Mouse (Mus musculus) lung, adult 18-20 months (tissue): ENCODE measurements around the gene Gbp8.

ENCODE experiments used
- DNase-seq, 2 experiments: peaks; one replicate each; pipeline ENCODE4 v3.0.0; 2022; ENCODE audit warnings: mixed read lengths in 2 of 2

Gbp8 gene

DNA sequence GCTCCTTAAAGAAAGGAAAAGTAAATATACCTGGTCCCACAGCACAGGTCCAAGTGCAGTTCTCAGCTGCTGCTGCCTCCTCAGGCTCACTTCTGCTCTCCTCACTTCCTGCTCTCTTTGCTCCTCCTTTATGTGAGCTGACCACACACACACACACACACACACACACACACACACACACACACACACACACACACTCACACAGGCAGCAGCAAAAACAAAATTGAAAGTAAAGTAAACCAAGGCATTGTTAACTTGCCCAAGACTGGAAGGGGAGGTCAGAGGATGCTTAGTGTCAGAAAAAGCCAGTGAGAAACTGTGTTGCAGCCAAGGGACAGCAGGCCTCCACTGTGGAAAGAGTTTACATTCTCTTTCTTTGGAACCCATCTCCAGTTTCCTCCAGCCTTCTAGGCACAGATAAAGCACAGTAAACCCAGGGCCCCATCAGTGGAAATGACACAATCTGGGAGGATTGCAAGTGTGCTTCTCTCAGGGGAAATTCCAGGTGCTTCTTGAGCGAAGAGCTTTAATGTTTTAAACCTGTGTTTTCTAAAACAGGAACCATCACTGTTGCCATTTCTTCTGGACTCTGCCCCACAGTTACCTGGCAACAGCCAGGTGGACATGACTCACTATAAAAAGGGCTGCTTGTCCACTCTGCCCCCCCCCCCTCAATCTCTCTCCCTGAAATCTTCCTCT, 85.7 kb downstream of the Gbp8 start:
- DNase-seq, result peak in 1 of 2 experiments; percentile 6

DNA sequence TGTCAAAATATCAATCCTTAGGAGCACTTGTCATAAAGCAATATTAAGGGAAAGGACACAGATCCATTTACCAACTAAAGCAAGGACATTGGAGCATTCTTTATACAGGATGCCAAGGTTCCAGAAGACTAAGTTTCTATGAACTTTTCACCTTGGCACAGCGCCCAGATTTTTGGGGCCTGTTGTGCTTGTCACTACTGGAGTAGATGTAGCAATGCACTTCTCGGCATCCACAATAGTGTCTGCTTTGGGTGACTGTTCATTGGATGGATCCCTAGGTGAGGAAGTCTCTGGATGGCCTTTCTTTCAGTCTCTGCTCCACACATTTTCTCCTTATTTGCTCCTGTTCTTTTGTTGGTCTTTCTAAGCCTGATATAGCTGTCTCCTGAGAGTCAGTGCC, 107.0 kb downstream of the Gbp8 start:
- DNase-seq, result peak in 1 of 2 experiments; percentile 5

DNA sequence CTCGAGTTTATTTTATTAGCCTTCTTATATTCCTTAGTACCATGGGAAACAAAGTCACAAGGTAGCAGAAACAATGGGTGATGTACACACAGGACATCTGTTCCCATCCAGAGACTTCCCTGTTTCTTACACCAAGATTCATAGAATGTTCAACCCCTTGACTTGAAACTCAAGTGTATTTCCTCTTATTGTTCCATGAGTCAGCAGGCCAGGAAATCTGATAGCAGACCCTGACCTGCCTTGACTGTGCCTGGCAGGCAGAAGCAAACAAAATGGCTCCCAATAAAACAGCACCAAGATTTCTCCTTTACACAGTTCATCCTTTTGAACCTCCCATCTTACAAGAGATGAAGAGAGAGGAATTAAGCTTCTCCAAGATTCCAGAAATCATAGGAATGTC, 126.8 kb downstream of the Gbp8 start:
- no peak for DNase-seq

DNA sequence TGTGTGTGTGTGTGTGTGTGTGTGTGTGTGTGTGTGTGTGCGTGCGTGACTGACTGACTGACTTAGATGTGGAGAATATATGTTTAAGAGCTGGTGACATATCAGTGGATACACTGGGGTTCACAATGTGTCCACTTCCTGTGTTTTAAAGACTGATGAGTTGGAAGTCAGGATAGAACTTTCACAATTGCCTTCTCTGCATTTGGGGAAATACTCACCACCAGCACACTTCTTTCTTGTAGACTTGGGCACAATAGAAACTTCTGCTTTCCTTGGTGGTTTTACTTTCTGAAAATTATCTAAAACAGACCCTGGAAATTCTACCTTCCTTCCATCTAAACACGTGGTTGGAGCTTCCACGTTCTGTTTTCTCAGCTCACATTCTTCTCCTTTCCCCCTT, 127.8 kb downstream of the Gbp8 start:
- no peak for DNase-seq

DNA sequence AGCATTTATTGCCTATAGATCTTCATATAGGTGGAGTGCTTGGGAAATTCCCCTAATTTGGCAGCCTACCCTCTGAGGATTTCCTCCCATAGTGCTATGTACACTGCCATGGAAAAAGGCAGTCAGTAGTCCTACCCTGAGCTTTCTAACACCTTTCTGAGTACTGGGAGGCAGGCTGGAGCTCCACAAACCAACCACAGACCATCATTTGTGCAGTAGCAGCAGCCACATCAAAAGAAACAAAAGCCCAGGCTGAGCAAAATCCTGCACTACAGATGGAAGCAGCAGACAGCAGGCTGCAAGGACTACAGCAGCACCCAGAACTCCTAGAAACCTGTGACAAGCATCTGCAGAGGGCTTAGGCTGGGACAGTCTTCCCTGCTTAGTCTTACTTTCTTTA, 129.0 kb downstream of the Gbp8 start:
- no peak for DNase-seq

DNA sequence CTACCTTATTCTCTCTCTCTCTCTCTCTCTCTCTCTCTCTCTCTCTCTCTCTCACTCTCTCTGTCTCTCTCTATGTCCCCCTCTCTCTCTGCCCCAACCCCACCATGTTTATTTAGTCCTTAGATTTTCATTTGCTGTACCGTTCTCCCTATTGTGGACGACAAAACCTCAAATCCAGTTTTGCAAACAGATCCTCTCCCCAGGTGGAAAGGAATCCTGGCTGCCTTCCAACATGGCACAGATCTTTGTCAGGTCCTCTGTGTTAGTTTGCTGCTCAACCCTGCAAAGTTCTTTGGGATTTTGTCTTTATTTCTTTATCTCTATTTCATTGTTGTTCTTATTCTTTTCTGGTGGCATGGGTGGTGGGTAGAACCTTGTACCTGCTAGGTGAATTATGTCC, 149.9 kb downstream of the Gbp8 start:
- no peak for DNase-seq

DNA sequence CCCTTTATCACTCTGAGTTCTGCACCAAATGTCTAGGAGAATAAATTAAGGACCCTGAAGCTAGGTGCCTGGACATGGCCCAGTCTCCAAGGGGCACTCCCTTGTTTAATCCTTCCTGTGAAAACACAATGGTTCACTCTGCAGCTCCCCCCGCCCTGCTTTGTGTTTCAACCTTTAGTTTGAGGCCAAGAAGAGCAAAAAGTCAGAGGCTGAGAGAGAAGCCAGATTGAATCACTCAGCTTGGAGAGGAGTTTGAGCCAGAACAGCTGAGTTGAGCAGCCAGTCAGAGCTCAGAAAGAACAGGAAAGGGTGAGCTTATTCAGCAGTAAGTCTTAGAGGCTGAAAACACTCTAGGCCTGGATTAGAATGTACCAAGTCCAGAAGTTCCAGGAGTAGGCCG, 151.3 kb downstream of the Gbp8 start:
- DNase-seq, result peak; percentile 7 to 38

DNA sequence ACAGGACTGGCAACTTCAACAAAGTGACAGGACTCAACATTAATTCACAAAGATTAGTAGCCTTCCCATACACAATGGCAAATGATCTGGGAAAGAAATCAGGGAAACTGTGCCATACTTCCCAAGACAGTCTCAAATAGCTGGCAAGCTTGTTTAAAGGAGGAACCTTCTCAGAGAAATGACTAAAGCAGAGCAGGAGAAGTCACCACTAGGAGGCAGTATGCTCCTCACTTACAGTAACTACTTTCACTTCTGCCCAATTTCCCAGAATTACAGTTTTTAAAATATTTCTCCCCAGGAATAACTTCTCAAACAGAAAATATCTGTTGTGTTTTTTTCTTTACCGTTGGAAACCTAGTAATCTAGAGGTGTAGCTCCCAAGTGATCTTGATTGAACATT, 152.6 kb downstream of the Gbp8 start:
- peak in 1 of 2 experiments; percentile 50 for DNase-seq

DNA sequence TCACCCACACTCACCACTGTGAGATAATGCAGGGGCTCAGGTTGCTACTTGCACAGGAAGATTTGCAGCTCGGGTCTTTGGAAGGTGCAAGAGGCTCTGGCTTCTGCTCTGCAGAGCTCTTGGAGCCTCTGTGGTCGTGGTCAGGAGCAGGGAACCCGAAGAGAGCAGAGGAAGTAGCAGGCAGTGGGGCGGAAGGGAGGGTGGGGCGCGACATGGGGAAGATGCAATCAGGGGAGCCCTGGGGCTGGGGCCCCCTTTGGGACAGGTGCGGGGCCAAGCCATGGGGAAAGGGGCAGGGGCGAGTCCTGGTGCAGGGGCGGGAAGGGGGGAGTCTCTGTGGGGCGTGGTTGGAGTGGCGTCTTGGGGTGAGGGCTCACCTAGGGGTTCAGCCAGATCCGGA, 156.8 kb downstream of the Gbp8 start, which contains the start of gene Abcg3:
TSS of gene Abcg3 (minus strand) at position 184 of the 400 bp plus-strand sequence.
- peak in 1 of 2 experiments; percentile 8 for DNase-seq

DNA sequence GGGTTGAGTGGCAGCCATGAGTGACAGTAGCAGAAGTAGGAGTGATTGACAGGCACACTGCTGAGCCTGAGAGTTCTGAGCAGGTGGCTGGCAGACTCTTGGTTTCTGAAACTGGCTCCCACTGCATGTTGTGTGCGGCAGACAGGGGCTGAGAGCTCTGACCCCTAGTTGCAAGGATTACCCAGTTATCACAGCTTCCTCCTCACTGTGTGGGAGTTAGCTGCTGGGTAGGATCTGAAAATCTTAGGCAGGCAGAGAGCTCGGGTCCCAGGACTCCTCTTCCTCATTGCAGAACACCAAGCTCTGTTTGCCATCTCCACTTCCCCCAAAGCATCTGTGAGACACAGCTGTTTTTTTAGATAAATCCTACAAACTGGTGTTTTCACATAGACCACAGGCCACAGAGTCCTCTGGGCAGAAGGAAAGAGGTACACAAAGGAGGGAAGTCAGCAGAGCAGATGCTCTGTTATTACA, 160.3 kb downstream of the Gbp8 start:
- no peak for DNase-seq
